Mouse (Mus musculus) embryo, embryonic 11 days (tissue): ENCODE results near the gene Glt1d1.

Source experiments
- DNase-seq: peaks from one replicate; pipeline ENCODE4 v3.0.0-alpha.2; 2015

Gene Glt1d1

DNA sequence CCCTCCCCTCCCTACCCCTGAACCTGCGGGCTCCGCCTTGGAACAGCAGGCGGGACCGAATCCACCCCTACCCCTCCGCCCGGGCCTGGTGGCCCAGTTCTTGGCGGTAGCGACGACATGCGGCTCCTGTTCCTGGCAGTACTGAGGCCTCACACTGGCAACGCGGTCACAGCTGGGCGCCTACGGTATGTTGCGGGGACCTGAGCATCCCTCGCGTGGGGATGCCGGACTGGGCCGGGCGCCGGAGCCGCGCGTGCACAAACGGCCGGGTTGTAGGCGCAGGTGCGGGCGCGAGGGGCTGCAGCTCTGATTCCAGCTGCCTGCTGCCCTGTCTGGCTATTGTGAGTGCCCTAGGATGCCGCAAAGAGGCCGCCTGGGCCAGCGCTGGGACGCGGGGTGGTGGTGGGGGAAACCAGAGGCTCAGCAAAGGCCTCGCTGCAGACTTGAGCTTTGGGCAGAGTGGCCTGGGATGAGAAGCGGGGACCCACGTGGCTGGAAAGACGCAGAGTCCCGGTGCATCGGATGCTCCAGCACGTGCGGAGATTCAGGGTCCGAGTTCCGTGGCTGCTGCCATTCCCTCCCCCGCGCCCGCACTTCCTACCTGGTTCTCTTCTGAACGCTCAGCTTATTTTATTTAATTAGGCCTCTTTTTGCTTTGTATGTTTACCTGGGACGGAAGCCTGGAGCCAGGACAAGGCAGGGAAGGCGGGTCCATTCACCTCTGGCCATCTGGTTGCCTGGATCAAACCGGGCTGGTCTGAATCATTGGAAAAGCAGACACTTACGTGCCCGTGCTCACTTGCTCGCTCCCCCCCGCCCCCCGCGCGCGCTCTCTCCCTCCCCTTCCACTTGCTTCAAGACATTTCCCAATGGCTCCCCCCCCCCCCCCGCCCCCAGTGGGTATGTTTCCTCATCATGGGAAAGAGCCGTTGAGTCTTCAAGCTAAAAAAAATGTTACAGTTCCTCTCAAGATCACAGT is at the start of gene Glt1d1, which contains the start of gene Slc15a4:
Gene Glt1d1 (plus strand): TSS at position 96 of the 979 bp plus-strand sequence.
Gene Slc15a4 (minus strand): TSS at position 731 of the 979 bp plus-strand sequence.
- peak; percentile 64 for DNase-seq

DNA sequence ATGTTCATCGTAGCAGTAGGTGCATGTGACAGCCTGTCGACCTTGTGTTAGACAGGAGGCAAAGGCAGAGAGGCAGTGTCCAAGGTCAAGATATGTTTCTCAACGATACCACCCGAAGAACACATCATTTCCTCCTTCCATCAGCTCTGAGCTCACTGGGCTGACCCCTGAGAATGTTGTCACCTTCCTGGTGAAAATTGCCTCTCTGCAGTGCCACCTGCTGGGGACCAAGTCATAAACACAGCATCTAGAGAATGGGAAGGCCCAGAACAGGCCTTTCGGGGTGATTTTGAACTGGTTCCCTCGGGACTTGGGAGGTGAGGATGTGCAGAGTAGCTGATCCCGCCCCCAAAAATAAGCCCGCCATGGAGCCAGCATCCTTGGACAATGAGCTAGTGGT is 48.4 kb upstream of the Glt1d1 start:
- no peak for DNase-seq

DNA sequence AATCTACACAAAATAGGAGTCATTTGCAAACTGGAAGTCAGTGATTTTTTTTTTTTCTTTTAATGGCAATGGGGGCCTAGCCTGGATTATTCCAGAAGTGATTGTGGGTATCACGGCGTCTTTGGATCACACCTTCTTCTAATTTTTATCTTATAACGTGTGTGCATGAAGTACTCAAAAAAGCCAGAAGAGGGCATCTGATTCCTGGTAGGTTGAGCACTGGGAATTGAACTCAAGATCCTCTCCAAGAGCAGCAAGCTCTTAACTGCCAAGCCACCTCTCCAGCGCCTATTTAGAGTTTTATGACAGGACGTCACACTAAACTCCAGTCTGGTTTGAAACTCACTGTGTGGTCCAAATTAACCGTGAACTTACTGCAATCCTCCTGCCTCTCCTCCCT is 44.2 kb upstream of the Glt1d1 start:
- peak; percentile 14 for DNase-seq

DNA sequence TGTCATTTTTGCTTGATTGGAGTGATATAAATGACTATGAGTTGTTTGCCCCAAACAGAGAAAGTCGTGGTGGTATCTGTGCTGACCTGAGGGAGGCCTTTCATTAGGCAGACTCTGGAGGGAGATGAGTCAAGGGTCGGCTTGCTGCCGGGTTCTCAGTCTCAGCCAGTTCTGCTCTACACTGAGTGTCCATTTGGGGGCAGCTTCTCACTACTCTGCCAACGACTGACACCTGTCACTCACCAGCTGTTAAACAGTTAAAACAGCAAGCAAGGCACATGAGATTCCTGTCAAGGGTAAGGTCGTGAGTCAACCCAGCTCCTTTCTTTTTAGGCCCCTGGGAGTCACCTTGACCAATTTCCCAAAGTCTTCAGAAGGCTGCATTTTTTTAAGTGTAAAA is 39.7 kb upstream of the Glt1d1 start:
- no peak for DNase-seq

DNA sequence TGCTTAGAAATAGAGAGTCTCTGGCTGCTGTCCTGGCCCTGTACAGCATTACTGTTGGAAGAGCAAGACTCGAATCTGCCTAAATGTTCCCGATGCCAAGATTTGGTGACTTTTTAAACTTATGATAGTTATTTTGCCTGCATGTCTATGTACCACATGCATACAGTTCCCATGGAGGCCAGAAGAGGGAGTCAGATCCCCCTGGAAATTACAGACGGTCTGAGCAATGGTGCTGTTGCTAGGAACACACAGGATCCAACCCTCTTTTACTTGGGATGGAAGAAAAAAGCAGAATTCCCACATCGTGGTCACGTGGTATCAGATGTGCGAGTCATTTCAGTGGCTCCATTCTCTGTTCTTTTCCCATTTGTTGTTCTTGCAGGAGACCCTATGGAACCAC is 39.2 kb upstream of the Glt1d1 start:
- peak; percentile 28 for DNase-seq

DNA sequence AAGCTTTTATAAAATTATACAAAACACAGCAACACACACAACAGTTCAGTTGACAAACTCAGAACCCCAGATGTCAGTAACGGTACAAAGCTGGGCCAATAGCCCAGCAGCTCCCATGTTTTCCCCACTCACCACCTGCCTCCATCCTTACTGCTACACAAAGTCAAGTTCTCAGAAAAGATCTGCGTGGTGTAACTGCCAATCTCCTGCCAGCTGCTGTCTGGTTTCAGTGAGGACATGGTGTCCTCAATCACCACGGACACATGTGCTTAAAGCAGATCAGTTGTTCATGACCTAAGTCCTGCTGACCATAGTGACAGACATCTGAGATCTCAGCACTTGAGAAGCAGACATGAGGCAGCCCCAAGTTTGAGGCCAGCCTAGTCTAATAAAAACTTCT is 36.4 kb upstream of the Glt1d1 start:
- no peak for DNase-seq

DNA sequence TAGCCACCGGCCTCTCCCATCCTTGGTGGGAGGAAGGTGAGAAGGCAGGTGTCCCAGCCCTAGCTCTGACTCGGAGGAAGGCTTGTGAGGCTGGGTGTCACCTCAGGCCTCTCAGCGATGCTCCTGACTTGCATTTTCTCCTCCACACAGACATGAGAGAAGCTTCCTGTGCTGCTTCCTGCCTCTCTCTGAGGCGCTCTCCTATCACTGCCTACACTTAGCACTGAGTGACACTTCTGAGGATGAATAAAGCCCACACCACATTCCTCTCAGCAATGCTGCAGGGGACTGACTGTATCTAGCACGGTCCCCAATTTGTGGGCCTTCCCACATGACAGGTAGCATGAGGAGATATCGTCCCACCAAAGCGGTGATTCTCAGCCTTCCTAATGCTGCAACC is 35.2 kb upstream of the Glt1d1 start:
- no peak for DNase-seq

DNA sequence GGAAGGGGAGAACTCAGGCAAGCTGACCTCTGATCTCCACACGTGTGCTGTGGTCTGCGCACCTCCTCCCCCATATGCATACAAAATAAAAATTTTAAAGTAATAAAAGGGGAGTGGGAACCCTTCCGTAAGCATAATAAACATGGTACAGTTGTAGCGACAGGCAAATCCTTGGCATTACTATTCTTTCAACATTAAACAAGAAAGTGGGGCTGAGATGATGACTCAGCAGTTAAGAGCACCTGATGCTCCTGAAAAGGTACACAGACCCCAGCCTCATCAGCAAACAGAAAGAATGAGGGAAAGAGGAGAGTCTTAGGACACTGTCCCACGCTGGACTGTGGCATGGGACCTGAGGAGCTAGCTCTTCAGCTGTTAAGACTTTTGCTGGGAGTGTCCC is 29.1 kb upstream of the Glt1d1 start:
- DNase-seq, result no peak

DNA sequence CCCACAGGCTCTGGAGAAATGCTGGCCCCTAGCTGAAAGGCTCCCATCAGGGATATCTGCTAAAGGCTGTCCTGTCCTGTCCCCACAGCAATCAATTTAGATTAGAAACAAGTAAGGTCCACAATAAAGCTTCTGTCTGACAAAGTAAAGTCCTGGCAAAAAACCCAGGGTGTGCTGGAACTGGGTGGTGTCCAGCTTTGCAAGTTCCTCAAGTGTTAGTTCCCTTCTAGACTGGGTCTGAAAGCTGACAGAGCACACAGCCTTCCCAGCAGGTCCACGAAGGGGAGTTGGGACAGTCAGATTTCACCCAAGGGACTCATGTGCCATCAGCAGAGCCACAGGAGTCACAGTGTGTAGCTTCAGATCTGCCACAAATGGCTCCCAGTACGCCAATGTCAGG is 24.6 kb upstream of the Glt1d1 start:
- DNase-seq, result no peak

DNA sequence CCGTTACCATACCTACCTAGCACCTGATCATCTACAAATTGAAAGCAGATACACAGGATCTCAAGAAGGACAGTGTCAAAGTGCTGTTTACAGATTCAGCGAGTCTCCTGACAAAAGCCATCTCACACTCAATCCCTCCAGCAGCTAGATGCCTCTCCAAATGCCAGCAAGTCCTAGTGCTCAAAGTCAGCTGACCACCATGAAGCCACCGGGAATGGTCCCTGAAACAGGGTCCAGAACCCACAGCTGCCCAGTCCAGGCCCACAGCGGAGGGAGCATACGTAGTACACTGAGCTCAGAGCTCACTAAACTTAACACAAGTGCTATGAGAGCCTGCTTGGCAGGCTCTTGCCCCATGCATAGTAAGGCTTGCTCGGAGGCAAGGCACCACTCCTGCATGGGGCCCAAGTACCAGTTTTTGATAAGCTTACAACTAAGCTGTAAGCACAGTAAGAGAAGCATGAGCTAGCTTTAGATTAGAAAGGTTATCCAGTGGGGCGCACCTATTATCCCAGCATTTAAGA is 22.8 kb upstream of the Glt1d1 start:
- DNase-seq, result no peak

DNA sequence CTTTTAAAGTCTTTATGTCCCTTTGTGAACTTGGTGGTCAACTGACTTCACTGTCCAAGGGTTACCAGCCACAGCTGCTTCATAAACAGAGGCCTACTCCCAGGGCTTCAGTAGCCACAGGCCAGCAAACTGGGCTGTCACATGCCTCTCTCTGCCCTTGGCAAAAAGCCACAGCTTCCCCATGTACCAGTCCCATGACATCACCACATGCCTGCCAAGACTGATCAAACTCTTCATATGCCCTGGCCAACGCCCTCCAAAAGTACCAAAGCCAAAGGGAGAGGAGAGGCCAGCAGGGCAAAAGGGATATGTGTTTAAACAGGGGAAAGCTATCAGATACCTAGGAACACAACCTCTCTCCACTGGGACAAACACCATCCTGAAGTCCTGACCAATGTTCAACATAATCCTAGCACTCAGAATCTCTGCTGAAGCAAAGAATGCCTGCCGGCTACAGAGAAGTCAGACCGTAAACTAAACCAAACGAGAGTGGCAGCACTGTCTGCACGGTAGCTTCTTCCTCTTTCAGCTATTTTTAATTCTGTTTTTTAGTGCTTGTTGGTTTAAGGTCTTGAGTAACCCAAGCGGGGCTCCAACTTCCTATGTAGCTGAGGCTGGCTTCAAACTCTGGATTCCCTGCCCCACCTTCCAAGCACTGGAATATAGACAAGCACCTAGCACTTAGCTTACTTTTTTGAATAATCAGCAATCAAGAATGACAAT is 21.1 kb upstream of the Glt1d1 start:
- DNase-seq, result no peak

DNA sequence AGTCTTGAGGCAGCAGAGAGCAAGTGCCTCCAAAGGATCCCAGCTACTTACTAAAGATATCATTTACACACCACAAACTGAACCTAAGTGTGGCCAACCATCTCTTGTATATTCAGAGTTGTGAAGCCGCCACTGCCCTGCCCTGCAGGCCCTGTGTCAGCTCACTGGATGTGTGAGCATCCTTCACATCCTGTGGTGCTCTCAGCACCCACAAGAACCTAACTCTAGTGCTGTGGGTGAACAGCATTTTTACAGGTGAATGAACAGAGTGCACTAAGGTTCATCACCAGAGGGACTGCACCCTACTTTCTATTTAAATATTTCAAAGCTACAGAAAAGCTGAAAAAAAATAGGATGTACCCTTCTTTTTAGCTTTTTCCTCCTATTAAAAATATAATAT is 20.2 kb upstream of the Glt1d1 start:
- no peak for DNase-seq

DNA sequence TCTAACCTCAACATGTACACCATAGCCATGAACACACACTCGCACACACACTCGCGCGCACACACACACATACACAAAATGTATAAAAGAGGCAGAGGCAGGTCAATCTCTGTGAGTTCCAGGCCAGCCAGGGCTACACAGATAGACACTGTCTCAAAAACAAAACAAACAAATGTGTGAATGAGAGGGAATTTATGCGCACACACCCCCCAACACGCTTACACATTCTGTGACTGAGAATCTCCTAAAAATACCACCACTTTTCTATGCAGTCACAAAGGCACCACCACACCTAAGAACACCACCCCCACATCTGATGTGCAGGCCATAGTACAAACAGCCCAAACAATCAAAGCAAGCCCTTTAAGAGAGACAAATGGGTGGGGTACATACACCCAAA is 19.7 kb upstream of the Glt1d1 start:
- DNase-seq, result no peak

DNA sequence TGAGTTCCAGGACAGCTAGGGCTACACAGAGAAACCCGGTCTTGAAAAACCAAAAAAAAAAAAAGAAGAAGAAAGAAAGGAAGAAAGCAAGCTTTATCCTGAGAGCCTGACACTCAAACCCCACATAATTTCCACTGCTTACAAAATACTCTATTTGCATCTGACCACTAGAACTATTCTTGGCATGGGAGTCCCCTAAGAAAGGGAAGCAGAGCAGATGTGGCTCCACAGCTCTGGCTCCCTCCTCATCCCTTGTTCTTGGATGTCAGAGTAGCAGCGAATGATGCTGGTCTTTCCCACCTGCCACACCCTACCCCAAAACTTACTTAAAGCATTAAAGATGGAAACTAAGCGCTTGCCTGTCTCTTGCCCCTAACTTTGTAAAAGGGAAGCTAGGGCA is 16.6 kb upstream of the Glt1d1 start:
- no peak for DNase-seq

DNA sequence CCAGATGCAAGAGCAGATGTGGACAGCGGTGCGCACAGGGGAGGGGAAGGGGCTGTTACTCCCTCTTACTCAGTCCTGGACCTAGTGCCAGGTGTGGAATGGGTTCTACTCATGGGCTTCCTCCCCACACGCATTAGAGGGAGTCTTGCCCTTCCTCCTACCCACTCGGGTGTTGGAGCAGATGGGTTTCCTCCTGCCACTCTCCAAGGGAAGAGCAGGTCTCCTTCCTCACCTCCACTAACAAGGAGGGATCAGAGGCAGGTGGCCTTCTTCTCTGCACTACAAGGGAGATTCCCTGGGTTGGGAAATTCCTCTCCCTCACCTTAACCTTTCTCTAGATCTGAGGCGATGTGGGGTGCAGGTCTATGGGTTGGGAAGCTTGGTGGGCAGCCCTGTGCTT is 15.9 kb upstream of the Glt1d1 start:
- no peak for DNase-seq

DNA sequence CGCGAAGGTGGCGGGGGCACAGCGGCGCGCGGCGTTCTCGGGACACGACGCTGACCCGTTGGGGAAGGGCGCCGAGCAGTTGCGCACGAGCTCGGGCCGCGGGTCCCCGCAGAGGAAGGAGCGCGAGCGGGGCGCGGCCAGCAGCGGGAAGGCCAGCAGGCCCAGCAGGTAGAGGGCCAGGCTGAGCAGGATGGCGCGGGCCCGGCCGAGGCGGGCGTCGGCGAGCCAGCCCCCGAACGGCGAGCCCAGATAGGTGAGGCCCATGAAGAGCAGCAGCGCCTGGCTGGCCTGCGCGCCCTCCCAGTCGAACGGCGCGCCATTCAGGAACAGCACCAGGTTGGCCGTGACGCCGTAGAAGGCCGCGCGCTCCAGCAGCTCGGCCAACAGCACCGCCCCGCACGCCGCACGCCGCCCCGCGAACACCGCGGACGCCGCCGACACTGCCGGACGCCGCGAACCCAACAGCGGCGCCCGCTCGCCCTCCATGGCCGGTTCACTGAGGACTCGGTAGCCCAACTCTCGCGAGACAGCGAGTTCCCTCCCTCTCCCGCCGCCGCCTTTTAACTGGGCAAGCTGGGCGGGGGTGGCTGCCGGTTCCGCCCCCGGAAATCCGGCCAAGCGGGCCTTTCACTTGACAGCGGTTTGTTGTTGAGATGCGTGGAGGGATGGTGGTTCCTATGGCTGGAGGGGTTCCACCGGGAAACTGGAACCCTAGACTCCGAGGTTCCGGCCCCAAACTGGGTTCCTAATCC is 15.0 kb upstream of the Glt1d1 start:
- peak; percentile 99 for DNase-seq

DNA sequence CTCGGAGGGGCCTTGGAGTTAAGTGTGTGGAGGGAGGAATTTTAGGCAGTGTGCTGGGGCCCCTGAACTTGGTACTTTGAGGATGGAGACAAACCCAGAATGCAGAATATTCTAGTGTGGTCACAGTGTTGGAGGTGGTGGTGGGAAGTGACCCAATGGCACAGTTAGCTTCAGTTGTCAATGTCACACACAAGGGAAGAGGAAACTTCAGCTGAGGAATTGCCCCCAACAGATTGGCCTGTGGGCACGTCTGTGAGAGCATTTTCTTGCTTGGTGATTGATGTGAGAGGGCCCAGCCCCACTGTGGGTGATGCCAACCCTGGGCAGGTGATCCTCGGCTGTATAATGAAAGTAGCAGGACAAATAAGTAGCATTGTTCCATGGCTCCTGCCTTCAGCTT is 13.2 kb upstream of the Glt1d1 start:
- no peak for DNase-seq

DNA sequence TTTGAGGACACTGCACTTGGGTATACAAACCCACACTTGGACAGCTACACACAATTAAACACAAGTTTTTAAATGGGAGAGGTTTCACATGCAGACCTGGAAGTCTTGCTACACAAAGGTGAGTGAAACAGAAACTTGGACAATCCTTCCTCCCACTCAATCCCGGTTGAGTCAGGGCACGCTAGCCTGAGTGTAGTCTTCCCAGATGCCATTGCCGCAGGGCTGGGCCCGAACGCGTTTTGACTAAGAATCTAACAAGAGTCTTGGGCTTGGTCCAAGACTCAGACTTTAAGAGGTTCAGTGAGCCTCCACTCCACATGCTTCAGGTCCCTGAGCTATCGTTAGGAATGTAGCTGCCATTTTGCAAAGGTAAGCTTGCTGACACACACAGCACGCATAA is 11.7 kb upstream of the Glt1d1 start:
- no peak for DNase-seq

DNA sequence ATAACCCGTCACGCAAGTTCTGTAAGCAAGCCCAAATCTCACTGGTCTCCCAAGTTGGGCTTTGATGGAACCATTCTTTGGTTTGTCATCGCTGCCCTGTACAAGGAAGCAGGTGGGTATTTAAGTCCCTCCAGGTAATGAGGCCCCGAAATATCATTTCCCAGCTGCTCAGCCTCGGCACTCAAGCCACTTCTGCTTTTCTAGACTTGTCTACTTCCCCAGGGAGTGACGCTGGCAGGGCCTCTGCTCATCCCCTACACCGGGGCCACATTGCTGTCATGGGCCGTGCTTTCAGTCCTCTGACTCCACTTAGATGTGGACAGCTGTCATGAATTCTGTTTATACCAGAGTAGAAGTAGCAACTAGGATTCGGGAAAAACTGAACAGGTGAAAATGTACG is 11.0 kb upstream of the Glt1d1 start:
- no peak for DNase-seq

DNA sequence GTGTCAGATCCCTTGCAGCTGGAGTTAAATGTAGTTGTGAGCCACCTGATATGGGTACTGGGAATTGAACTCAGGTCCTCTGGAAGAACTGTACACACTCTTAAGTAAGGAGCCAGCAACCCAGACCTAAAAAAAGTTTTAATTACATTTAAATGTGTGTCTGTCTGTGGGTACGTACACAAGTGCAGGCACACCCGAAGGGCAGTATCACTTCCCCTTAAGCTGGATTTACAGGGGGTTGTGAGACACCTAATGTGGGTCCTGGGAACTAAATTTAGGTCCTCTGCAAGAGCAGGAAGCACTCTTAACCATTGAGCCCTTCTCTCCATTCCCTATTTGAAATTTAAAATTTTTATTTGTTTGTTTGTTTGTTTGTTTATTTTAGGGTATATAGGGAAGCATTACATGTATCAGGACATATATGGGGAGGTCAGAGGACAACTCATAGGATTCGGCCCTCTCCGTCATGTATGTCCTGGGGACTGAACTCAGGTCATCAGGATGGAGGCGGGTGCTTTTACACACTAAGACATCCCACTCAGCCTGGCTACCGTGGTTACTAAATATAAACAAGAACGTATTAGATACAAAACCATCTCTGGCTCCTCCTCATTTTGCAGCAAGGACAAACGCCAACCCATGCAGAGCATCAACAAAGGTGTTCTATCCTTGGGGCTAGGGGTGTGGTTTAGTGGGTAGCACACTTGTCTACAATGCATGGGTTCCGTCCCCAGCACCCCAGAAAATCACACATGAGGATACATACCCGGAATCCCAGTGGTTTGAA is 7.4 kb upstream of the Glt1d1 start:
- no peak for DNase-seq

DNA sequence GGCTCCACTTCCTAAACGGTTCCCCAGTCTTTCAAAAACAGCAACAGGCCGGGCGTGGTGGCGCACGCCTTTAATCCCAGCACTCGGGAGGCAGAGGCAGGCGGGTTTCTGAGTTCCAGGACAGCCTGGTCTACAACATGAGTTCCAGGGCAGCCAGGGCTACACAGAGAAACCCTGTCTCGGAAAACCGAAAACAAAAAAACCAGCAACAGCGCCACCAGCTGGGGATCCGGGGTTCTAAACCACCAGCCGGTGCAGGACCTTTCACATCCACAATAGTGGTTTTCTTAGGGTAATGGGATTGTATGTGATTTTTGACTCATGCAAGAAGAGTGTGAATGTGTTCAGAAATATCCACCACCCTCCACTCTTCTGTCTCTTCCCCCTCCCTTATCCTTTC is 4.8 kb upstream of the Glt1d1 start:
- no peak for DNase-seq

DNA sequence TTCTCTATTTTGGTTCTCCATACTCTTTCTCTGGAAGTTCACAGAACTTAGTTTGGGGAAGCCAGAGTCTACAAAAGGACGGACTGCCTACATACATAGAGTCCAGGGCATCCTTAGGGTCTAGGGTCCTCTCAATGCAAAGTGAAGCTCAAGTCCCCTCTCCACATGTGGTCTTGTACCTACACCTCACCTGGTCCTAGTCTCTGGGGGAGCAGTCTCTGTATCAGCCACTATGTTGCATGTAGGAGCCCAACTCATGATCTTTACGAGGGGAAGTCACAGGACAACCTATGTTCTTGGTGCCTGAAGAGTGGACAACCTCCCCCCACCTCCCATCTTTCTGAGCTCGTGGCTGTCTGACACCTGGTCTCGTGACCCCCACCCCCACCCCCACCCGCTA is 391 bp upstream of the Glt1d1 start:
- DNase-seq, result no peak
